ENCODE assay signal across 8 mouse cellular contexts in genomic region chr8:71602666-71603334, GRCm38 (mm10). TPM values are rescaled to one million over a fixed set of nuclear protein-coding genes. Genes with fewer than 3 reads are reported as not detected.
DNase-seq lines count a peak whose midpoint lies in the region; ATAC-seq and TF ChIP-seq lines count a peak whose summit lies in the region.

No protein-coding gene starts in this region.

- peak; percentile 80 to 82 for DNase-seq in adrenal gland, postnatal 36 days
- peak; percentile 54 to 74 for DNase-seq in gastrocnemius, adult 8-10 months (ENCODE audit: low spot score in 2 of 2)
- peak; percentile 67 for DNase-seq in neural tube, embryonic 10.5 days (ENCODE audit: extremely low spot score, low spot score)
- peak; percentile 75 to 86 for DNase-seq in urinary bladder, postnatal 36 days (ENCODE audit: low spot score in 2 of 2)
- DNase-seq in cerebellum, adult 11 months = no peak

- no peak for TF ChIP-seq EP300 in ES-Bruce4 (IDR thresholded peaks at IDR 0.05; ENCODE audit: insufficient read depth, low read depth, low read length)

- H3K4me2 ChIP-seq in hindbrain, embryonic 15.5 days = peak overlapping the region; percentile 54
- H3K4me2 ChIP-seq in liver, embryonic 12.5 days = peak overlapping the region; percentile 58

- peak overlapping the region; percentile 55 for H3K9ac ChIP-seq in ES-Bruce4 (ENCODE audit: low read depth, poor library complexity, severe bottlenecking)
- peak overlapping the region; percentile 35 for H3K9ac ChIP-seq in hindbrain, embryonic 15.5 days
- no peak overlapping the region for H3K9ac ChIP-seq in liver, embryonic 12.5 days

- peak overlapping the region; percentile 2; the same call in 1 of the 2 replicates for H3K27ac ChIP-seq in ES-Bruce4 (ENCODE audit: insufficient read depth, low read length)
- H3K27ac ChIP-seq in hindbrain, embryonic 15.5 days (replicated peaks) = peak overlapping the region; percentile 43; the same call in 1 of the 2 replicates
- no peak overlapping the region for H3K27ac ChIP-seq in liver, embryonic 12.5 days

- no peaks in the 10 kb centered on the region for H3K9me3 ChIP-seq in ES-Bruce4 (replicated peaks; ENCODE audit: control insufficient read depth, insufficient read depth, low read length, poor library complexity, severe bottlenecking)
- no peaks in the 10 kb centered on the region for H3K9me3 ChIP-seq in hindbrain, embryonic 15.5 days
- no peaks in the 10 kb centered on the region for H3K9me3 ChIP-seq in liver, embryonic 12.5 days (replicated peaks)

- H3K4me3 ChIP-seq in ES-Bruce4 (ENCODE audit: low read depth, low read length) = peak overlapping the region; percentile 58
- H3K4me3 ChIP-seq in hindbrain, embryonic 15.5 days = peak overlapping the region; percentile 36
- peak overlapping the region; percentile 33 for H3K4me3 ChIP-seq in liver, embryonic 12.5 days

- 2% methylated on average over 32 of the region's 32 CpGs for WGBS in hindbrain, embryonic 15.5 days
- WGBS in liver, embryonic 12.5 days (ENCODE audit: insufficient replicate concordance) = 6% methylated on average over 32 of the region's 32 CpGs

- ATAC-seq in hindbrain, embryonic 15.5 days (ENCODE audit: low FRiP score, low read depth) = peak; percentile 74
- ATAC-seq in liver, embryonic 12.5 days = peak; percentile 33; the same call in 1 of the 2 replicates

- TF ChIP-seq CTCF in ES-Bruce4 (IDR thresholded peaks at IDR 0.05; ENCODE audit: low read depth, low read length) = no peak

- peaks cover 5% of the 10 kb centered on the region for H3K4me1 ChIP-seq in ES-Bruce4 (ENCODE audit: control insufficient read depth, insufficient read depth, low read length)
- peaks cover 18% of the 10 kb centered on the region for H3K4me1 ChIP-seq in hindbrain, embryonic 15.5 days (replicated peaks)
- H3K4me1 ChIP-seq in liver, embryonic 12.5 days = peaks cover 20% of the 10 kb centered on the region

- H3K27me3 ChIP-seq in ES-Bruce4 (ENCODE audit: control insufficient read depth, insufficient read depth, low read length, poor library complexity, severe bottlenecking) = no peaks in the 10 kb centered on the region
- peaks cover 43% of the 10 kb centered on the region for H3K27me3 ChIP-seq in hindbrain, embryonic 15.5 days
- H3K27me3 ChIP-seq in liver, embryonic 12.5 days (replicated peaks) = peaks cover 57% of the 10 kb centered on the region

- TF ChIP-seq POLR2A in ES-Bruce4 (IDR thresholded peaks at IDR 0.05; ENCODE audit: insufficient read depth, low read length) = peak; percentile 32

- no peaks in the 10 kb centered on the region for H3K36me3 ChIP-seq in ES-Bruce4 (ENCODE audit: control insufficient read depth, insufficient read depth, low read length, poor library complexity, severe bottlenecking)
- H3K36me3 ChIP-seq in hindbrain, embryonic 15.5 days = peaks cover 4% of the 10 kb centered on the region; the same call in 1 of the 2 replicates
- H3K36me3 ChIP-seq in liver, embryonic 12.5 days = peaks cover 2% of the 10 kb centered on the region; the same call in 1 of the 2 replicates

RNA-seq across cellular contexts. Expression of gene Fam129c, which starts 5.4 kb away (rescaled TPM):
- polyA plus RNA-seq in ES-Bruce4 (2011; ENCODE audit: insufficient read depth, insufficient read length, low read depth, missing spikeins) = 6.4 and 9.0 TPM in 2 replicates
- 1 to 10 TPM; 1.8 to 3.7 TPM for total RNA-seq in adrenal gland, postnatal 36 days (2021)
- total RNA-seq in gastrocnemius, adult 8-10 months (2022) = under 1 TPM; 0.27 to 0.63 (median 0.40) TPM
- 6.5 and 8.9 TPM in 2 replicates for polyA plus RNA-seq in hindbrain, embryonic 15.5 days (2015; fragmentation: Nextera tagmentation; extraction: Ambion mirVana)
- 1.3 and 2.3 TPM in 2 replicates for polyA plus RNA-seq in liver, embryonic 12.5 days (2016; fragmentation: Nextera tagmentation; extraction: Ambion mirVana)

RNA-seq across cellular contexts. Expression of gene Colgalt1, which starts 8.0 kb away (rescaled TPM):
- 83.2 and 85.2 TPM in 2 replicates for polyA plus RNA-seq in ES-Bruce4 (2011; ENCODE audit: insufficient read depth, insufficient read length, low read depth, missing spikeins)
- total RNA-seq in adrenal gland, postnatal 36 days (2021) = 10 to 100 TPM; 57.4 to 61.8 TPM
- 10 to 100 TPM; 36.6 to 45.2 (median 38.1) TPM for total RNA-seq in gastrocnemius, adult 8-10 months (2022)
- polyA plus RNA-seq in hindbrain, embryonic 15.5 days (2015; fragmentation: Nextera tagmentation; extraction: Ambion mirVana) = 65.6 and 78.2 TPM in 2 replicates
- polyA plus RNA-seq in liver, embryonic 12.5 days (2016; fragmentation: Nextera tagmentation; extraction: Ambion mirVana) = 29.0 and 30.1 TPM in 2 replicates

RNA-seq across cellular contexts. Expression of gene Pgls, which starts 10.8 kb away (rescaled TPM):
- 57.2 and 65.6 TPM in 2 replicates for polyA plus RNA-seq in ES-Bruce4 (2011; ENCODE audit: insufficient read depth, insufficient read length, low read depth, missing spikeins)
- 100 to 1,000 TPM; 137 to 165 TPM for total RNA-seq in adrenal gland, postnatal 36 days (2021)
- 10 to 100 TPM; 19.3 to 22.8 (median 21.2) TPM for total RNA-seq in gastrocnemius, adult 8-10 months (2022)
- polyA plus RNA-seq in hindbrain, embryonic 15.5 days (2015; fragmentation: Nextera tagmentation; extraction: Ambion mirVana) = 224 and 233 TPM in 2 replicates
- 138 and 144 TPM in 2 replicates for polyA plus RNA-seq in liver, embryonic 12.5 days (2016; fragmentation: Nextera tagmentation; extraction: Ambion mirVana)

RNA-seq across cellular contexts. Expression of gene Slc27a1, which starts 34.1 kb away (rescaled TPM):
- polyA plus RNA-seq in ES-Bruce4 (2011; ENCODE audit: insufficient read depth, insufficient read length, low read depth, missing spikeins) = 21.8 and 27.3 TPM in 2 replicates
- total RNA-seq in adrenal gland, postnatal 36 days (2021) = 100 to 1,000 TPM; 177 to 245 TPM
- total RNA-seq in gastrocnemius, adult 8-10 months (2022) = 10 to 100 TPM; 70.7 to 88.1 (median 80.5) TPM
- polyA plus RNA-seq in hindbrain, embryonic 15.5 days (2015; fragmentation: Nextera tagmentation; extraction: Ambion mirVana) = 83.9 and 87.4 TPM in 2 replicates
- polyA plus RNA-seq in liver, embryonic 12.5 days (2016; fragmentation: Nextera tagmentation; extraction: Ambion mirVana) = 4.1 and 4.4 TPM in 2 replicates

RNA-seq across cellular contexts. Expression of gene Nxnl1, which starts 36.4 kb away (rescaled TPM):
- not detected in 2 replicates for polyA plus RNA-seq in ES-Bruce4 (2011; ENCODE audit: insufficient read depth, insufficient read length, low read depth, missing spikeins)
- total RNA-seq in adrenal gland, postnatal 36 days (2021) = 1 to 10 TPM in 1 of 2 experiments, under 1 TPM in 1; 0.73 to 1.7 TPM
- total RNA-seq in gastrocnemius, adult 8-10 months (2022) = under 1 TPM in 2 of 4 experiments, not detected in 2; 0.09 to 0.13 TPM
- polyA plus RNA-seq in hindbrain, embryonic 15.5 days (2015; fragmentation: Nextera tagmentation; extraction: Ambion mirVana) = 0.06 and 0.08 TPM in 2 replicates
- polyA plus RNA-seq in liver, embryonic 12.5 days (2016; fragmentation: Nextera tagmentation; extraction: Ambion mirVana) = 0.32 and 0.36 TPM in 2 replicates
